Mouse (Mus musculus) ES-Bruce4 (cell line): Measurements from ENCODE around the gene D230025D16Rik. TPM values are rescaled to one million over a fixed set of nuclear protein-coding genes. Genes with fewer than 3 reads are reported as not detected.

Experiments
- H3K27ac ChIP-seq: 2 replicates; pipeline ENCODE4 v1.5.1; 2012; ENCODE audit warnings: low read length, inconsistent platforms; ENCODE audit not compliant: insufficient read depth
- H3K27me3 ChIP-seq: 2 replicates; pipeline ENCODE4 v1.6.1; 2012; ENCODE audit warnings: mild to moderate bottlenecking, low read length, inconsistent platforms; ENCODE audit not compliant: control insufficient read depth, poor library complexity, insufficient read depth, severe bottlenecking
- H3K36me3 ChIP-seq: 2 replicates; pipeline ENCODE4 v1.6.1; 2012; ENCODE audit warnings: inconsistent platforms, mild to moderate bottlenecking, low read length, moderate library complexity; ENCODE audit not compliant: control insufficient read depth, poor library complexity, insufficient read depth, severe bottlenecking
- H3K4me1 ChIP-seq: one replicate; pipeline ENCODE4 v1.8.1; 2011; ENCODE audit warnings: low read length; ENCODE audit not compliant: control insufficient read depth, insufficient read depth
- H3K4me3 ChIP-seq: 2 replicates; pipeline ENCODE4 v1.5.1; 2011; ENCODE audit warnings: low read depth, mild to moderate bottlenecking, low read length
- H3K9ac ChIP-seq: 2 replicates; pipeline ENCODE4 v1.6.1; 2012; ENCODE audit warnings: low read depth, mild to moderate bottlenecking, inconsistent platforms; ENCODE audit not compliant: poor library complexity, severe bottlenecking
- H3K9me3 ChIP-seq: replicated peaks from 2 replicates; pipeline ENCODE4 v1.6.1; 2012; ENCODE audit warnings: mild to moderate bottlenecking, low read length, inconsistent platforms; ENCODE audit not compliant: control insufficient read depth, poor library complexity, insufficient read depth, severe bottlenecking
- CTCF ChIP-seq: IDR thresholded peaks from one replicate; pipeline ENCODE4 v1.8.1; 2011; ENCODE audit warnings: low read depth, low read length
- EP300 ChIP-seq: IDR thresholded peaks from 2 replicates; pipeline ENCODE4 v1.6.1; 2011; ENCODE audit warnings: low read depth, low read length; ENCODE audit not compliant: insufficient read depth
- POLR2A ChIP-seq: IDR thresholded peaks from one replicate; pipeline ENCODE4 v1.8.1; 2011; ENCODE audit warnings: low read length; ENCODE audit not compliant: insufficient read depth
- polyA plus RNA-seq: library from polyadenylated mRNA; stranded (reverse); fragments of >200 nt; gene quantifications from 2 replicates; pipeline ENCODE4 v1.2.4, GENCODE M21; 2011; ENCODE audit warnings: low read depth; ENCODE audit not compliant: missing spikeins, insufficient read depth, insufficient read length

The D230025D16Rik gene
- polyA plus RNA-seq, 1 experiment, result 88.0 TPM

DNA sequence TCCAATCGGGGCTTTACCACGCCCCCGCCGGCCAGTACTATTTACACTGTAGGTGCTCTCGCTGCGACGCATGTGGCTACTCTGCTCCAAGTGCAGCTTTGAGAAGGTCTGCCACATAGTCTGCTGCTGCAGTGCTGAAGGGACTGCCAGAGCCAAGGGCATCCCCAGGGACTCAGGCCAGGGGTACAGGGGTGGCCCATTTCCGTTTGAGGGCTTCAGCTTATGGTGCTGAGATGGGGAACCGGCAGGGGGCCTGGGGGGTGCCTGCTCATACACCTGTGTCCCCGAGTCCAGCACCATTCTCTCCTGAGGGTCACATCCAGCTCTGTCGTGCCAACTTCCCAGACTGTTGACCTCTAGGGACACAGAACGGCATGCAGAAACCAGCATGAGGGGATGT is 60.6 kb downstream of the D230025D16Rik start:
- H3K27me3 ChIP-seq, result no peaks in the 10 kb centered on the region
- H3K27ac ChIP-seq, result no peak overlapping the region
- peaks cover 2% of the 10 kb centered on the region for H3K4me1 ChIP-seq
- TF ChIP-seq EP300 (no peak), CTCF (no peak), POLR2A (no peak)
- no peaks in the 10 kb centered on the region for H3K36me3 ChIP-seq
- H3K4me3 ChIP-seq, result no peak overlapping the region
- H3K9ac ChIP-seq, result no peak overlapping the region
- no peaks in the 10 kb centered on the region for H3K9me3 ChIP-seq

GRCm38 (mm10) chr8:105286907-105287306 is 62.0 kb downstream of the D230025D16Rik start:
- no peak for TF ChIP-seq CTCF
- no peak for TF ChIP-seq POLR2A
- no peak for TF ChIP-seq EP300
- Histone ChIP-seq H3K27me3 (no peaks in the 10 kb centered on the region), H3K4me1 (peaks cover 2% of the 10 kb centered on the region), H3K9me3 (no peaks in the 10 kb centered on the region), H3K36me3 (no peaks in the 10 kb centered on the region), H3K27ac (no peak overlapping the region), H3K9ac (no peak overlapping the region), H3K4me3 (no peak overlapping the region)

DNA sequence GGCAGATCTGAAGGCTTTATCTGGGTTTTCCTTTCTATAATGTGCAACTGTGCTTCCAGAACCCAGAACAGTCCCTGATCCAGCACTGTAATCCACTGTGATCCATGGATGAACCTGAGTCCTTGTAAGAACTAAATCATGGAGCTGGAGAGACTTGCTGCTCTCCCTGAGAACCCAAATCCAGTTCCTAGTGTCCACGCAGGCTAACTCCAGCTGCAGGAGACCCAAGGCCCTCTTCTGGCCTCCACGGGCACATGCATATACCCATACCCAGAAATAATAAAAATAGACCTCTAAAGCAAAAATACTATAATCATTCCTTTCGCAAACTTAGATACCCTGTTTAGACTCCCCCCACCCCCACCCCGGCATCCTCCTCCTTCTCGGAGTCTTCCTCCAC is 63.3 kb downstream of the D230025D16Rik start:
- peaks cover 2% of the 10 kb centered on the region for H3K4me1 ChIP-seq
- no peak overlapping the region for H3K4me3 ChIP-seq
- TF ChIP-seq CTCF, result no peak
- no peaks in the 10 kb centered on the region for H3K27me3 ChIP-seq
- H3K27ac ChIP-seq, result no peak overlapping the region
- no peak overlapping the region for H3K9ac ChIP-seq
- H3K9me3 ChIP-seq, result no peaks in the 10 kb centered on the region
- no peaks in the 10 kb centered on the region for H3K36me3 ChIP-seq

DNA sequence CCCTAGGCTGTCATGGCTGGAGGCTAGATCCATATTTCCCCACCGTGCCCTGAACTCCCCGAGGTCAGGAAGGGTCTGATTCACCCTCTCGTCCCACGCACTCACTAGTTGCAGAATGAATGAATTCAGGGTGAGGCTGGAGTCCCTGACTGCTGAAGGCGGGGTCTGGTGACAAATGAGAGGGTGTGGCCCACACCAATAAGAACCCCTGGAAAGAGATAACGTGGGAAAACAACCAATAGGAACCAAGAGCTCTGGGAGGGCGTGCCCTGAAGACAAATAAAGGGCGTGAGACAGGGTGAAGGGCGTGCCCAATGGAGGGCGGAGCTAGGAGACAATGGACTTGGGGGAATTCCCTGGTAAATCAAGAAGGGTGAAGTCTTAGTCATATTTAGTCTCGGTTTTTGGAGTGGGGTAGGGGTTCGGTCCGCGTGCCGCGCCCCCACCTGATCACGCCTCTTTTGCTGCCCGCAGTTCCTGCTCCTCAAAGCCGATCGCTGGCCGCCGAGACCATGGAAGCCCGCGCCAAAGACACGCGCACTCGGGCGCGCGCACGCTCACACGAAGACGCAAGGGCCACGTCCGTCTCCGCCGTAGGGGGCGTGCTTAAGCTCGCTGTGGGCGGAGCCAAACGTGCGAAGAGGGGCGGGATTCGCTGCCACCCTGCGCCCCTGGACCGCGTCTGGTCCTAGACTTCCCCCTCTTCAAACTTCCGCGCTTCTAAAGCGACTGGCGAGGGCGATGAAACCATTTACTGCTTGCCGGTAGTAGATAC is 64.2 kb downstream of the D230025D16Rik start:
- Histone ChIP-seq H3K4me3 (peak overlapping the region; percentile 83), H3K36me3 (no peaks in the 10 kb centered on the region), H3K9me3 (no peaks in the 10 kb centered on the region), H3K4me1 (peaks cover 2% of the 10 kb centered on the region), H3K9ac (peak overlapping the region; percentile 55; the same call in 1 of the 2 replicates), H3K27ac (peak overlapping the region; percentile 51; the same call in 1 of the 2 replicates), H3K27me3 (no peaks in the 10 kb centered on the region)
- TF ChIP-seq EP300 (no peak), POLR2A (peak; percentile 58)

GRCm38 (mm10) chr8:105289805-105290460 is 65.0 kb downstream of the D230025D16Rik start, which contains the start of gene 4931428F04Rik:
TSS of gene 4931428F04Rik (minus strand) at chr8:105289864.
- TF ChIP-seq EP300 (0 out of 2 replicates have a peak, but pooled peaks have one; percentile 25), POLR2A (no peak), CTCF (peak; percentile 77)
- Histone ChIP-seq H3K4me1 (peaks cover 2% of the 10 kb centered on the region), H3K27ac (peak within 1 kb of the TSS; percentile 51; the same call in 1 of the 2 replicates), H3K27me3 (no peaks in the 10 kb centered on the region), H3K9me3 (no peaks in the 10 kb centered on the region), H3K36me3 (no peaks in the 10 kb centered on the region), H3K9ac (peak within 1 kb of the TSS; percentile 55; the same call in 1 of the 2 replicates), H3K4me3 (peak within 1 kb of the TSS; percentile 83)
